Mouse (Mus musculus) cerebellum, adult 9-11 months (tissue): Measurements from ENCODE around the gene Pgm1.

Experiments used
- DNase-seq: peaks from one replicate; pipeline ENCODE4 v3.0.0; 2022

Pgm1 gene

DNA sequence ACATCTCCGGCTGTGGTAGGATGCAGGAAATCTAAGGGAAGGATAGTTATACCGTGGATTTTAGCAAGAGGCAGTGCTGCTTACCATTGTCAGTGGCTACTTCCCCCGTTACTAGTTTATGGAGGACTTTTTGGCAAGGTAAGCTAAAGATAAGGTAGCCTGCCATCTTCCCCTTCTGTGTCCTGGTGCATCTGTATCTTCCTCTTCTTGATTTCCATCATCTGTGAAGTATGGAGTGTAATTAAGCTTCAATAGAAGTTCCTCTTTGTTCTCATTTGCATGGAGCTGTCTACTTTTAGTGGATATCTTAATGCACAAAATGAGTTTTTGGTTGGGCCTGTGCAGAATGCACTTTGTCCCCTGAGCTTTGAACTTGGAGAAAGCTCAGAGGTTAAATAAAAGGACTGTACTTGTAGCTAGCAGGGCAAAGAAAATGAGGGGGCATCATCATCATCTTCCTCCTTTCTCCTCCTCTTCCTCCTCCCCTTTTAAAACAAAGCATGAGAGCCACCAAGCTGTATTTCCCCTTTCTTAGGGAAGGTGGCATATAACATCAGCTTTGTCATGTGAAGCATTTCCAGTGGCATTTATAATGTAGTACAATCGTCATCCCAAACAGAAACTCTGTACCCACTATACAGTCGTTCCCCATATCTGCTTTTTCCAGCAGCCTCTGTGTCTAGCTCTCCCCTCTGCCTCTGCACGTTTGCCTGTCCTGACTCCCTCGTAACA, 29.0 kb downstream of the Pgm1 start:
- DNase-seq, result no peak

DNA sequence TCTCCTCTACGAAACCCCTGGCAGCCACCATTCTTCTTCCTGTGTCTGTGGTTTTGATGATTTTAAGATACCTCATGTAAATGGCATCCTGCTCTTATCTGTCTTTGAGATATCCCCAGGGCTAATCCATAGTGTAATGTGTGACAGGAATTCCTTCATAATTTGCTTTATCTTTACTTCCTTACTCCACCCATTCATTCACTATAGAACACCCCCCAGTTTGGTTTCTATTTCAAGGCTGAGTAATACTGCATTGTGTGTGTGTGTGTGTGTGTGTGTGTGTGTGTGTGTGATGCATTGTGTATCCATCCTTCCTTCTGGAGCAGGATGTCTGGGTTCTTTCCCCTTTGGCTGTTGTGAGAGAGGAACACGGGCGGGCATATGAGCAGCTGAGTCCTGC, 30.1 kb downstream of the Pgm1 start:
- no peak for DNase-seq

DNA sequence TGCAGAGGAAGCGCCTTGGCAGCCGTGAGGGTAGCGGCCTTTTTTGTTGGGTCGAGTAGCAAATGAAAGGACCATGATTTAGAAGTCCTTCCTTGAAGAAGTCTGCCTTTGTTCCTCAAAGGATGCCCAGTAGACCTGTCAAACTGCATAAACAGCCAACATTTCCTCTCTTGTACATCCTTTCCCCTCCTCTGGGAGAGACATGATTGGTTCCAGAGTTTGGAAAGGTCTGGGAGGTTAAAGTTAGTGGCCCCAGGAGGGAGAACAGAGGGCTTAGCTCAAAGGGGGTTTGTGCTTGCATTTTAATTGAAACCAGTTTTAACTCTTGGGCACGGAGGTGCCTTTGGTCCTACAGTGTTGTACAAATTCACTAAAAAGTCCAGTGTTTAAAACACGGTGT, 37.3 kb downstream of the Pgm1 start:
- no peak for DNase-seq

DNA sequence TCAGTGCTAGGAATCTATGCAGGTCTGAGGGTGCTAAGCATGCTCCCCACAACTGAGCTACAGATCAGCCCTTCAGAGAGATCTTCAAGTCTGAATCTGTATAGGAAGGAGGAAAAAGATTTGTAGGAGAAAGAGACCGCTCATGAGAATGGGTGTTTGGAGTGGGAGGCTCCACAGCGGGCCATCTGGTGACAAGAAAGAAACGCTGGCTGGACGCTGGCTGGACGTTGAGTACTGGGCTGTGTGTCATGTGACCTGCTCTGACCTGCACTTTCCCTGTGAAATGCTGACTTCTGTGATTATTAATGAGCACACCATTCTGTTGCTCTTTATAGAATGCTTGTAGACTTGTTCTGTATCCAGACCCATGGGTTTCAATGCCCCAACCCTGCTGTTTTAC, 40.1 kb downstream of the Pgm1 start:
- DNase-seq, result no peak

DNA sequence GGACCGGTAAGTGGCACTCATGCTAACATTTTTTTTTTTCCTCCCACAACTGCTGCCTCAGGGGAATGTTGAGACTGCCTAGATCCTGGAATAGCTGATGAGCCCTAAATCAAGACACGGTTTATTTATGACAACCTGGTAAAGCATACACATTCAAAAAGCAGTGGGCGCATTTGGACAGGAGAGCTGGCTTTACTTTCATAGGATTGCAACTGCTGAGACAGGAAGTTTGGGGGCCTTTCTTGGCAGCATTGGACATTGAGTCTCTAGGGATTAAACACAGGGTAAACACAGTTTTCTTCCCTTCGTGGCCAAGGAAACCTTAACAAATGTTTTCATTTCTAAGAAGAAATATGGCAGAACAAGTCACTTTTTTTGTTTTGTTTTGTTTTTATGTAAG, 40.9 kb downstream of the Pgm1 start:
- no peak for DNase-seq

DNA sequence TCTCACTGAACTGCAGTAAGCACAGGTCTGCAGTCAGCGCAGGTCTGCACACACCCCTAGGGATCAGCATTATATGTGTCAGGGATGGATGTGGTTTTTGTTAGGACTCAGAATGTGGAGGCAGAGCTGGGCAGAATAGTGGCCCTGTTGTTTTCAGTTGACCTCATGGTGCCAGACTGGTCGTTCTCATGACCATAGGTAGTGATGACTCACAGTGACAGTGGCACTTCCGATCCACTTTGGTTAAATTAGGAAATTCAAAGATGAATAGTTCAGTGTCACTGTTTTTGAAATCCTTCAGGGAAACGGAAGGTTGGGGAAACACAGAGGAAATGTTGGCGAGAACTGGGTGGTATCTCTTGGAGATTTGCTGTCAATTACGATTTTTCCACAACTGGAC, 43.7 kb downstream of the Pgm1 start:
- no peak for DNase-seq

DNA sequence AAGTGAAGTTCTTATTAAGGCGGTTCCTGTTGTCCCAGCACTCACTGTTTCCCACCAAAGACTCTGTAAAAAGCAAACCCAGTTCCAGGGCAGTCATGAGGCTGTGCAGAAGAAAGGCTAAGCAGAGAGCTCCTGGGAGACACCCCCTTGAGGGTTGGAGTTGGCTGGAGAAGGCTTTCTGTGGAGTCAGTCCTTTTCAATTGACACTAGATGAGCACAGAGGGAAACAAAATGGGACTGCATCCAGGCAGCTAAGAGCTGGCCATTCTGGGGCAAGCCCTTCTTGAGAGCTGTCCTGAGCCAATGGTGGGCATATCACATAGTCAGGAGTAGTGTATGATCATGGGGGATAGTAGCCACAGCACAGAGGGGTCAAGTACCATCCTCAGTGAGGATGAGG, 44.7 kb downstream of the Pgm1 start:
- peak; percentile 31 for DNase-seq

DNA sequence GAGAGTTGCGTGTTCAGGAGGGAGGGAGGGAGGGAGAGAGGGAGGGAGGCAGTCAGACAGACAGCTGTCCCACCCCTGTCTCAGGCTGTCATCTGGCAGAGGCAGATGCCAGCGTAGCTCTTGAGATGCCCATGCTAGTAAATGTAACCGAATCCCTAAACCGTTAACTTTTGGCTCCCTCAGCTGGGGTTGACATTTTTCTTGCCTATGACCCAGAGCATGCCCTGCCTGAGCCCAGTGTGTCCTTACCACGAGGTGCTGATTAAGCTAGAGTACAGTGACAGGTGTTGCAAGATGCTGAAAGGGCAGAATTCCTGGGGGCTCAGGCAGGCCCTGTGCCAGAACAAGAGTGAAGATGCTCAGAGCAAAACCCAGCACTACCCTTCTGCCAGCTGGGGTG, 45.2 kb downstream of the Pgm1 start:
- peak; percentile 7 for DNase-seq

DNA sequence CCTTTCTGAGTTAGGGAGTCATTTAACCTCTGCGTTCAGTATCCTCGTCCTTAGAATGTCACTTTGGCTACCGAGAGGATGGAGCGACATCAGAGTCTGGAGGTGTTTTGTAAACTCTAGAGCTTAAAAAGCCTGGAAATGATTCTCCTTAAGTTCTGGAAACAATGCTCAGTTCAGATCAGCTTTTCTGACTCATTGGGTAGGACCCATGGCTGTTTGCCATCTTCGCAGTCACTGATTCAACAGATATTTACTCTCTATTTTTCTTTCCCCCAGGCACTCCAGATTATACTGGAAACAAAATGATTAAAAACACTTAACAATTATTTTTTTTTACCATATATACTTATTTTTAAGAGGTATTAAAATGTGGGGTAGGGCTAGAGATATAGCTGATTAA, 50.1 kb downstream of the Pgm1 start:
- no peak for DNase-seq

DNA sequence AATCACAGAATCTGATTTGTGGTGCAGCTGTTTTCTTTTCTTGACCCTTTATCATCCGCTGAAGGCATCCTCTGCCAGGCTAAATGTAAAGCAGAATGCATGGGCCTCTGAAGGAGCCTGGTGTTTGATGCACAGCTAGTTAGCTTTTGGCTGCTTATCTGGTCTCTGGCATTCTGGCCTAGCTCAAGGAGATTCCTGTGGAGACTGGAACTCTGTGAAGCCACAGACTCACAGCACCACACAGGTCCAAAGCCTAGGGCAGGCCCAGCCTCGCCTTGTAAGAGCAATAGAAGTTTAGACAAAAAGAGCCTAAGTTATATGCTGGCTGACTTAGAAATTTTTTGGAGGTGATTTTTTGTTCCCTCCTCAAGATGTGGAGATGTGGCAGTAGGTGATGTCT, 52.0 kb downstream of the Pgm1 start:
- no peak for DNase-seq

DNA sequence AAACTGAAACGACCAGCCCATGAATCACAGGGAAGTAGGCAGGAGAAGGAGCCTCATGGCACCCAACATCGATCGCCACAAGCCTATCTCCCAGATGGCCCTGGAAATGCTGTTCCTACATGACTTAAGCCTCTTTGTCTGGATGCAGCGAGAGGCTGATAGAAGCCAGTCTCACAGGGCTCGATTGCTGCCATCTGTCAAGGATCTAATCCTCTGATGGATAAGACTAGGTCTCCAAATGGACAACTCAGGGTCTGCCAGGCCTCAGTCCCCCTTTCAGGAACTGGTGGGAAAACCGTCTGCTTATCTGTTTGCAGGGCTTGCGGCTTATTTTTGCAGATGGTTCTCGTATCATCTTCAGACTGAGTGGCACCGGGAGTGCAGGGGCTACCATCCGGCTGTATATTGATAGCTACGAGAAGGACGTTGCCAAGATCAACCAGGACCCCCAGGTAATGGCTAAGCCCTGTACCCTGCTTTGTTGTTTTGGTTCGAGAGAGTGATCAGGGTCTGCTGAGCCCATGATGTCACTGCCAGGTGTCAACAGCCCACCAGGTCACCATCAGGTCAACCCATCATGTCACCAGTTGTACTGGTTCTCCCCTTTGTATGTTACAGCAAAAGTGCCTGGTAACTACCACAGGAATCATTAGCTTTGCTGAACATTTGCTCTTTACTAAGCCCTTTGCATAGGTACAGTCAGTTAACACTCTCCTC, 54.6 kb downstream of the Pgm1 start:
- no peak for DNase-seq

DNA sequence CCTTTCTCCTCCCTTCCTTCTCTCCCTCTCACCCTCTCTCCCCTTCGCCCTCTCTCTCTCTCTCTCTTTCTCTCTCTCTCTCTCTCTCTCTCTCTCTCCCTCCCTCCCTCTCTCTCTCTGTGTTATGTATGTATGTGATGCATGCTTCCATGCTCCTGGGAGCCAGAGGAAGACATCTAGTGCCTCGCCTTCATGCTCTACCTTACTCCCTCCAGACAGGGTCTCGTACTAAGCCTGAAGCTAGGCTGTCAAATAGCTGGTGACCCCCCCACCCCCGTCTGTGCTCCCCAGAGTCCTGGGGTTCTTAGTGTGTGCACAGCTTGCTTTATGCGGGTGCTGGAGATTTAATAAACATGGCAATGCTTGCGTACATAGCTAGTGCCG, 55.1 kb downstream of the Pgm1 start:
- DNase-seq, result no peak

DNA sequence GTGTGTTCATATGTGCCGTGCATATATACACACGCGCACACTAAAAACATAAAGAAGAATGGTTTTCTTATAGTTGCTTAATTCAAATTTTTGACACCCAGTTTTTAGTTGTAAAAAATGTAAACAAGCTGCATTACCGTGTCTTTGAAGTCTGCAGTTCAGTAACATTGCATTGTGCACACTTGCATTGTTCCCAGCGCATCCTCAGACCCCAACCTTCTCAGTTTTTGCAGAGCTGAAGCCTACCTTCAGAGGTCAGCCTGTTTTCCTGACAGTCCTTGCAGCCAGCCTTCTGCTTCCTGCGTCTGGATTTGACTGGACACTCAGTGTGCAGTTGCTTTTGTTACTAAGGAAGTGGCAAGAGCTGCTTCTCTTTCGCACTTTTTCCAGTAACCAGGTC, 55.9 kb downstream of the Pgm1 start:
- no peak for DNase-seq

DNA sequence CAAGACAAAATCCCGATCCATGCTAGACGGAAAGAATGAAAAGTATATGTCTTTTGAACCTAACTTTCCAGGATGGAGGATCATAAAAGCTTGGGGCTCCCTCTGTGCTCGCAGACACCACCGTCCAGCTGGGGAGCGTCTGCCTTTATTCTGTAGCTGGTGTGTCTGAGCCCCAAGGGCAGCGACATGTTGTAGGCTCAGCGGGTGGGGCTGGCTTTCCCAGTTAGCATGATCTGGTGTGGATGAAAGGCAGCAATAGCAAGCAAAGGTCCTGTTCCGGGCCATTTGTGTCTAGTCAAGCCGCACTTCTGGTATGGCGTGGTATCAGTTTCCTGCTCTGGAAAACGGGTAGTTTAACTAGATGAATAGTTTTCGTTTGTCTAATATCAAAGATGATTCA, 56.4 kb downstream of the Pgm1 start:
- peak; percentile 9 for DNase-seq

DNA sequence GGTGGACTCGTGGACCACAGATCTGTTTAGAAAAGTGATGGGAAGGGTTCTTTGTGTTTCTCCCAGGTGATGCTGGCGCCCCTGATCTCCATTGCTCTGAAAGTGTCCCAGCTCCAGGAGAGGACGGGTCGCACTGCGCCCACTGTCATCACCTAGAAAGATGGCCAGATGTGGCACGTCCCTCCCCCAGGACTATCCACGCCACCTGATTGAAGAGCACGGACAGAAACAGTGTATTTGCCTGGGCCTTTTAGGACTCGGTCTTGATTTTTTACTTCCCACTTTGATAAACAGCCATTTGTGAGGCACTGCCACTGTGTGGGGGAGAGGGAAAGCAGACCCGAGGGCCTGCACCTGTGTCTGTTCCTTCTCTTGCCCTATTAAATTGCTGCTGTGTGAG, 57.4 kb downstream of the Pgm1 start:
- no peak for DNase-seq

DNA sequence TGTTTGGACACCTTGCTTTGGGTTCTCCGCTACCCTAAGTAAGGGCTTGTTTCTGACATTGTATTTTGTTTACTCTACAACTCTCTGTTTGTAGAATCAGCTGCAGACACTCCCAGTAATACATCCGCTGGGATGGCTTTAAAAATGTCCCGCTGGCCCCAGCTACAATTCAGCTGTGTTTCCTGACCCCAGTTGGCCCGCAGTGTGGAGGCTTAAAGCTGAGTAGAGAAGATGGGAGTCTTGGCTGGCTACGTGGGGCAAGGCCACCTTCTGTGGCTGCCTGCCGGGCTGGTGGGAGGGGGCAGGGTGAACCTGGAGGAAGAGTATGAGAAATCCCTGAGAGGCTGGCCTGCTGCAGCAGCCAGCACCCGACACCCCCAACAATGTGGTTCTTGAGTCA, 59.6 kb downstream of the Pgm1 start:
- no peak for DNase-seq

DNA sequence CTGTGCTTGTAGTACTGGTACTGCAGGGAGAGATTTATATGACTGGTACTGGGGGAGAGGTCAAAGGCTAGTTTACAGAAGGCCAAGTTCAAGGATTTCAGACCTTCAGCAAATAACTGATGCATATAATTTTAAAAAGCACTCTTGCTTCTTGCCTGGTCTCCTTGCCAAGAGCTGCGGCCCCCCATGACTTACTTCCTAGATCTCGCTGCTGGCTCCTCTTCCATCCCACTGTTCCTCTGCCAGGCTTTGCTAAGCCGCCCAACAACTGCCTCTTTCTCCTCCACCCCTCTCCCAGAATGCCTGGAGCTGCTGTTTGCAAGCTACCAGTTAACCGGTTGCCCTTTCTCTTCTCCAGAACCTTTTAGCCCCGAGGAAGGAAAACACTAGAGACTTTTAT, 71.8 kb downstream of the Pgm1 start:
- DNase-seq, result no peak

DNA sequence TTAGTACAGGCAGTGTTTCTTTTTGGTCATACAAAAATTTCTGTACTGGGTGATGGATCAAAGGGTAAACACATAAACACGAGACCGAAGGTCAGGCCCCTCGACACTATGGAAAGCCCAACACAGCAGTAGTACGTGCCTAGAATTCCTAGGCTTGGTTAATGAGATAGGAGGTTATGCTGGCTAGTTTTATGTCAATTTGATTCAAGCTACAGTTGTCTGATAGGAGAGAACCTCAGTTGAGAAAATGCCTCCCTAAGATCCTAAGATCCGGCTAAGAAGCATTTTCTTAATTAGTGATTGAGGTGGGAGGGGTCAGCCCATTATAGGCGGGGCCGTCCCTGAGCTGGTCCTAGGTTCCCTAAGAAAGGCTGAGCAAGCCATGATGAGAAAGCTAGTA, 72.6 kb downstream of the Pgm1 start:
- DNase-seq, result no peak

DNA sequence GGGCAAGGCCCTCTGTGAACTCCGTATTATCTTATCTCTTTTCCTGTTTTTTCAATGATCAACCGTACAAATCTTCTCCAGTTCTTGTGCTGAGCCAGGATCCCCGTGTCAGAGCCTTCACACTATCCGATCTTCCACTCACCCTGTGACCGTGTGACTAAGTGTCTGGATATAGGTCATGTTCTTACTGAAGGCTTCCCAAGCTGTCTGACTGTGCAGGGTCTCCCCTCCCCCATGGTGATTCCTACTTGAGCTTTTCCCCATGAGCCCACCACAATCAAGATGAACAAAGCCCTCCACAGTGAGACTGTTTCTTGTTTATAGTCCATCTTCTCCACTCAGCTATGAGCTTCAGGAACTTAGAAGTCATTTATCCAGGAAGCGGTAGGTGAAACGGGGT, 78.5 kb downstream of the Pgm1 start:
- no peak for DNase-seq

DNA sequence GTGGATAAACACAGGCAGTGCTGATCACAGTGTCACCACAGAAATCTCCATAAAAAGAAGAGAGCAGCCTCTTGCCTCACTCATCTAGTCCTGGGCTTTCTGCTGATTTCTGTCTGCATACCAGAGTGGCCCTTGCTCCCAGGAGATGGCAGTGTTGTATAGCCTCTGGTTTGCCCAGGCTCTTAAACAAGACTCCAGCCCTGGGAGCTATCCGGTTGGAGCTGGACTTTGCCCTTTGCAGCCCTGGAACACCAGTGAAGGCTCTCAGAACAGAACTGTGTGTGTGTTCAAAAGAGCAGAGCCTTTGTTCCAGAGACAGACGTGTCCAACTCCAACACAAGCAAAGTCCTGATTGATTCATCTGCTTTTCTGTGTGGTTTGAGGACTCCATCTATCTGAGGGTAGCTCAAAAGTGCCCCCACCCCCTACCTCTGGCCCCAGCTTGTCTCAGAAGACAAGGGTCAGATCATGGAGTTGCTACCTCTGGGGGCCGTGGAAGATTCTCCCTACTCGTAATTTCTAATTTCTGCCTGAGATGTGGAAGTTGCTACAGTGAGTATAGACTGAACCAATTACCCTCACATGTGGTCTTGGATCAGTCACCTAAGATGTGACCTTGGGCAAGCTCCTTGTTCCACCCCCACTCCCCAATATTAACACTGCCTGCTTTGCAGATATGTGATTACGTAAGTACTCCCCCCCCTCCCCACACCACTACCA, 79.3 kb downstream of the Pgm1 start:
- DNase-seq, result peak; percentile 46

DNA sequence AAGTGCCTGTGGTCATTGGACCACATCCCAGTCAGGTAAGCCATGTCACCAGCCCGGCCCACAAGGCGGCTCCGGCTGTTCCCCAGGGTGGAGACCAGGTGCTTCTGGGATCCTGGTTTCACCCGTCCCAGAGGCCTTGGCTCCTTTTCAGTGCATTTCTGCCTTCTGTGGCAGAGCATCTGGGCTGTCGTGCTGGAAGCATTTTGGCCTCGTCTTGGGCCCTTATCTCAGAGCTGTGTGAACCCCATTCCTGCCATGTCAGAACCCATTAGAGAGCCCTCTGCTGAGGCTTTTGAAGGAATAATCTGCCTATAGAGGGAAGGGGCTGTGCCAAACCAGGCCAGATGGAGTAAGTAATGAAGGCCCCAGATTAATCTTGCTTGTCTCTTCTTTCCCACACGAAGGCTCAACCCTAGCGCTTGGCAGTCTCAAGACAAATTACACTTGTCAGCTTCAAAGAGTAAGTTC, 80.0 kb downstream of the Pgm1 start:
- DNase-seq, result peak; percentile 10

DNA sequence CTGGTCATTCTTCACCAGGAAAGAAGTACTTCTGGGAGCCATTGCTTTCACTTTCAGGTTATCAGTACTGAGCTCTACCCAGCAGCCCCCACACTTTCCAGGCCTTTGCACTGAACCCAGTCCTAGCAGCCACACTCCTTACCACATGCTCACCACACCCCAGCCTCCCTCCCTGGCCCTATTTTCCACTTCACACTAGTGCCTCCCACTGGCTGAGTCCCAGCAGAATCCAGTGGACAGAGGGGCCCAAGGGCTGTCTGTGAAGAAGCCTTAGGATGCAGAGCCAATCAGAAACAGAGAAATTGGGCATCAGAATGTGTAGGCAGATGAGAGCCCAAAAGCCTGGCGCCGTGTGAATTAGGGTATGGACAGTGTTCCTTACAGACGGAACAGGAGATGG, 81.7 kb downstream of the Pgm1 start:
- DNase-seq, result no peak

DNA sequence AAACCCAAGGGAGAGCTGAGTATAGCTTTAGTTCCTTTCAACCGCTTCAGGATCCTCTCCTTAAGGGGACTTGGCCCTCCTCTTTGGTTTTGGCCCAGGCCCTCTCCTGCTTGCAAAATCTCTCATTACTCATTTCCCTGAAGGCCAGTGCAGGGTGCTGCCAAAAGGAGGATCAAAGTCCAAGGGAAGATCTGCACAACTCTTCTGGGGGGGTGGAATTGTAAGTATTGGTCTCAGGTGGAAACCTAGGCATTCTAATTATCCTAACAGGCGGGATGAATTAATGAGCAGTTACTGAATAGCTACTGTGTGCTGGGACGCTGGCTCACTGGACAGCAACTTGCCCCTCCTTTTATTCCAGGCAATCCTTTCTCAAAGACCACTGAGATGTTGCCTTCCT, 82.3 kb downstream of the Pgm1 start:
- DNase-seq, result no peak

DNA sequence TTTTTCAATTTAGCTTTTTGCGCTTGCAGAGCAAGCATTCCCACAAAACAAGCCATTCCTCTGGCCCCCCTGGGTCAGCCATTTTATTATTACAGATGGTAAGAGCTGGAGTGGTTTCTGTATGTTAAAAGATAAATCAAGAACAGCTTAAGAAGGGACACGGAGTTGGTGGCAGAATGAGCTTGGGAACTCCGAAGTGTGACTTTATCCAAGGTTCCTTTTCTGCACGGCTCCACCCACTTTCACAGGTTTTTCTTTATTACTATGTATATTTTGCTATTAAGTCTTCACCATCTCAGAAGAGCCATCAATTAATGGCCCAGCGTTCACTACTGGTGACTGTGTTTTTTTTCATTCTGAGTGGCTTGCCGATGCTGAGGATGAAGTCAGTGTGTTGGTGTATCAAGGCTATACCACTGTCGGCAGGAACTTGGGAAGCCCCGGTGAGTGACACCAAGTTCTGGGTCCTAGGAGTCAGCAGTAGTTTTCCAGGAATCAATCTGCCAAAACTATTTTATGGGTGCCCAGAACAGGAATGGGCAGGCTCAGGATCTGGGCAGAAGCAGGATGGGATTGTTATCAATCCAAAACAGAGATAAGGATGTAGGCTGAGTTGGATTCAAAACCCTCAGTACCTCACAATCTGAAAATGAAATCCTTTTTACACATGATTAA, 83.3 kb downstream of the Pgm1 start:
- DNase-seq, result no peak
